Mouse (Mus musculus) forebrain, embryonic 11.5 days (tissue): Measurements from ENCODE around the gene Slc2a4. TPM values are rescaled to one million over a fixed set of nuclear protein-coding genes. Genes with fewer than 3 reads are reported as not detected.

Experiments used
- ATAC-seq: fragments of 200-750 bp; cut with Nextera tagmentation; replicated peaks from 2 replicates; pipeline ENCODE4 v1.8.0; 2017; ENCODE audit warnings: moderate TSS enrichment; ENCODE audit not compliant: low FRiP score
- DNase-seq: peaks from one replicate; pipeline ENCODE4 v3.0.0-alpha.2; 2017; ENCODE audit warnings: low spot score
- H3K27ac ChIP-seq: fragments of 300-500 bp; sonication (generic); 2 replicates; pipeline ENCODE4 v1.5.1; 2014; ENCODE audit warnings: low read depth, low read length
- H3K27me3 ChIP-seq: fragments of 300-500 bp; sonication (generic); 2 replicates; pipeline ENCODE4 v1.6.1; 2014; ENCODE audit warnings: mild to moderate bottlenecking, low read length, mixed read lengths; ENCODE audit not compliant: control insufficient read depth, insufficient read depth
- H3K36me3 ChIP-seq: fragments of 300-500 bp; sonication (generic); 2 replicates; pipeline ENCODE4 v1.6.1; 2014; ENCODE audit warnings: mild to moderate bottlenecking, low read length, moderate library complexity, mixed read lengths; ENCODE audit not compliant: control insufficient read depth, insufficient read depth
- H3K4me1 ChIP-seq: fragments of 300-500 bp; sonication (generic); replicated peaks from 2 replicates; pipeline ENCODE4 v1.6.1; 2014; ENCODE audit warnings: low read length, mixed read lengths; ENCODE audit not compliant: control insufficient read depth, insufficient read depth
- H3K4me2 ChIP-seq: fragments of 300-500 bp; sonication (generic); 2 replicates; pipeline ENCODE4 v1.6.1; 2014; ENCODE audit warnings: low read depth, mild to moderate bottlenecking, low read length, moderate library complexity, mixed read lengths; ENCODE audit not compliant: severe bottlenecking
- H3K4me3 ChIP-seq: fragments of 300-500 bp; sonication (generic); 2 replicates; pipeline ENCODE4 v1.5.1; 2014; ENCODE audit warnings: low read depth, low read length
- H3K9ac ChIP-seq: fragments of 300-500 bp; sonication (generic); 2 replicates; pipeline ENCODE4 v1.6.1; 2014; ENCODE audit warnings: low read length
- H3K9me3 ChIP-seq: fragments of 300-500 bp; sonication (generic); 2 replicates; pipeline ENCODE4 v1.6.1; 2016; ENCODE audit warnings: low read length, mixed read lengths; ENCODE audit not compliant: control insufficient read depth
- WGBS: fragments of 180-500 bp; shearing (Covaris S2); extraction: QIAGEN DNeasy Blood & Tissue Kit; methylation state at CpG from one replicate; pipeline ENCODE4 v1.1.7; 2014; 5-methylcytosine and 5-hydroxymethylcytosine counted together
- polyA plus RNA-seq: library from polyadenylated mRNA; unstranded; fragments of >200 nt; fragmentation: Nextera tagmentation; extraction: Ambion mirVana; gene quantifications from 2 replicates; pipeline ENCODE4 v1.2.1, GENCODE M21; 2014

Gene Slc2a4
- polyA plus RNA-seq, 1 experiment from 2014 or later = 14.8 TPM

- ATAC-seq (no peak), DNase-seq (no peak)
- Histone ChIP-seq H3K27me3 (no peaks in the 10 kb centered on the region), H3K9ac (peak overlapping the region; percentile 69), H3K4me1 (peaks cover 14% of the 10 kb centered on the region), H3K4me3 (peak overlapping the region; percentile 97), H3K36me3 (peaks cover 7% of the 10 kb centered on the region), H3K4me2 (peak overlapping the region; percentile 93), H3K9me3 (no peaks in the 10 kb centered on the region), H3K27ac (peak overlapping the region; percentile 94)
- WGBS = 5% methylated on average over 12 of the region's 12 CpGs
Observed at GRCm38 (mm10) chr11:69922012-69922756, 25.8 kb downstream of the Slc2a4 start.

GRCm38 (mm10) chr11:69921114-69922011, 26.6 kb downstream of the Slc2a4 start, which contains the start of gene Eif5a:
Gene Eif5a (minus strand): TSS chr11:69921958.
- Histone ChIP-seq H3K27me3 (no peaks in the 10 kb centered on the region), H3K27ac (peak within 1 kb of the TSS; percentile 94), H3K4me3 (peak within 1 kb of the TSS; percentile 97), H3K36me3 (peaks cover 7% of the 10 kb centered on the region), H3K4me1 (peaks cover 14% of the 10 kb centered on the region), H3K9me3 (no peaks in the 10 kb centered on the region), H3K9ac (peak within 1 kb of the TSS; percentile 95), H3K4me2 (peak within 1 kb of the TSS; percentile 93)
- peak; percentile 100 for DNase-seq
- peak; percentile 96 for ATAC-seq
- WGBS = under 1% methylated on average over 78 of the region's 78 CpGs

- Histone ChIP-seq H3K36me3 (peaks cover 15% of the 10 kb centered on the region), H3K4me1 (peaks cover 20% of the 10 kb centered on the region), H3K9me3 (no peaks in the 10 kb centered on the region), H3K9ac (peak overlapping the region; percentile 95), H3K27me3 (no peaks in the 10 kb centered on the region), H3K4me3 (peak overlapping the region; percentile 97), H3K27ac (peak overlapping the region; percentile 91), H3K4me2 (peak overlapping the region; percentile 93)
- DNase-seq = peak; percentile 87
- WGBS = under 1% methylated on average over 58 of the region's 65 CpGs
- ATAC-seq = peak; percentile 35
Observed at GRCm38 (mm10) chr11:69920266-69921031, 27.5 kb downstream of the Slc2a4 start.

GRCm38 (mm10) chr11:69919661-69920265, 28.2 kb downstream of the Slc2a4 start:
- Histone ChIP-seq H3K4me2 (peak overlapping the region; percentile 93), H3K4me3 (peak overlapping the region; percentile 97), H3K4me1 (peaks cover 25% of the 10 kb centered on the region), H3K9ac (peak overlapping the region; percentile 95), H3K27ac (peak overlapping the region; percentile 91), H3K27me3 (no peaks in the 10 kb centered on the region), H3K36me3 (peaks cover 15% of the 10 kb centered on the region), H3K9me3 (no peaks in the 10 kb centered on the region)
- DNase-seq (peak; percentile 82), ATAC-seq (no peak)
- 2% methylated on average over 17 of the region's 17 CpGs for WGBS

- WGBS = 87% methylated on average over 9 of the region's 9 CpGs
- ATAC-seq (no peak), DNase-seq (no peak)
- peaks cover 15% of the 10 kb centered on the region for H3K36me3 ChIP-seq
- H3K4me1 ChIP-seq = peaks cover 28% of the 10 kb centered on the region
- H3K9me3 ChIP-seq = no peaks in the 10 kb centered on the region
- peak overlapping the region; percentile 93 for H3K4me2 ChIP-seq
- peak overlapping the region; percentile 97 for H3K4me3 ChIP-seq
- no peaks in the 10 kb centered on the region for H3K27me3 ChIP-seq
- no peak overlapping the region; the same call in 1 of the 2 replicates for H3K27ac ChIP-seq
- peak overlapping the region; percentile 95 for H3K9ac ChIP-seq
Observed at GRCm38 (mm10) chr11:69919053-69919452, 28.9 kb downstream of the Slc2a4 start.

- Histone ChIP-seq H3K4me2 (no peak overlapping the region), H3K9me3 (no peaks in the 10 kb centered on the region), H3K27me3 (no peaks in the 10 kb centered on the region), H3K9ac (no peak overlapping the region), H3K36me3 (peaks cover 15% of the 10 kb centered on the region), H3K27ac (no peak overlapping the region), H3K4me1 (peaks cover 32% of the 10 kb centered on the region), H3K4me3 (no peak overlapping the region)
- WGBS = 90% methylated on average over 5 of the region's 5 CpGs
- ATAC-seq (no peak), DNase-seq (no peak)
Observed at GRCm38 (mm10) chr11:69918118-69918517, 29.9 kb downstream of the Slc2a4 start.

GRCm38 (mm10) chr11:69917379-69917948, 30.5 kb downstream of the Slc2a4 start:
- H3K4me3 ChIP-seq = no peak overlapping the region
- DNase-seq (no peak), ATAC-seq (no peak)
- H3K4me1 ChIP-seq = peaks cover 29% of the 10 kb centered on the region
- WGBS = 87% methylated on average over 8 of the region's 8 CpGs
- no peak overlapping the region for H3K9ac ChIP-seq
- no peak overlapping the region for H3K27ac ChIP-seq
- H3K9me3 ChIP-seq = no peaks in the 10 kb centered on the region
- H3K36me3 ChIP-seq = peaks cover 18% of the 10 kb centered on the region
- H3K27me3 ChIP-seq = no peaks in the 10 kb centered on the region
- no peak overlapping the region for H3K4me2 ChIP-seq
